Mouse (Mus musculus) spleen, adult 18-20 months (tissue): ENCODE data around the gene Gm973.
"Not testable (repeated sequence)": the region's sequence is repeated elsewhere in the genome, so short reads cannot be mapped to it uniquely, and the experiment has no call there.

Experiments used
- DNase-seq, 2 experiments: peaks; one replicate each; pipeline ENCODE4 v3.0.0; 2022; ENCODE audit warnings: mixed read lengths in 2 of 2

The Gm973 gene

DNA sequence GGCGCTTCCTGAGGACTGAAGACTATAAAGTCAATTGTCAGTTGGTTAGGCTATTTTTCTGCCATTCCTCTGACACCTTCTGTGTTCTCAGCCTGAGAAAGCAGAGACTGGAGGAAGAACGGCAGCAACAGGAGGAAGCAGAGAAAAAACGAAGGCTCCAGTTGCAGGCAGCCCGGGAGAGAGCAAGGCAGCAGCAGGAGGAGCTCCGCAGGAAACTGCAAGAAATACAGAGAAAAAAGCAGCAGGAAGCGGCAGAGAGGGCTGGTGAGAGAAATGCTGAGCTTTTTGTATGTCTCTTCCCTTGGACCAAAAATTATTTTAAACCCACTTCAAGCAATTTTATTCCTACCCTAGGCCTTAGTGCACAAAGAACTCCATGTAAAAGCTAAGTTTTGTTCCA lies 117.0 kb downstream of the Gm973 start:
- no peak for DNase-seq

GRCm38 (mm10) chr1:59636349-59636748 lies 120.3 kb downstream of the Gm973 start:
- no peak for DNase-seq

GRCm38 (mm10) chr1:59638371-59638770 lies 122.3 kb downstream of the Gm973 start:
- DNase-seq = no peak

DNA sequence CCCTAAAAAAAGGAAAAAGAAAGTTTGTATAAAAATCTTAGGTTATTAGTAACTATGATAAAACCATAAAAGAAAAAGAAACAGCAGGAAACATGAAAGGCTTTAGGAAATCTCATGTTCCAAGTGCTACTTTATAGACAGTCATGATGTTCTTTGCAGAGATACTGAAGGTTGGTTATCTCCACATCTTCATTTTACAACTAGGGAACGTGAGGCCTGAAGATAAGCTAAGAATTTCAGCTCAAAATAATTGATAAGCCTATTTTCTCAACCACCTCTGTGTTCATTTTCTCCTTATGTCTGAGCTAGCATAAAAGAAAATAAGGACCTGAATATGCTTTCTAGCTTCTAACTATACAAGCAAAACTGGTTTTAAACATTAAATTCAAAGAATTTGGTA lies 126.4 kb downstream of the Gm973 start:
- DNase-seq = no peak

GRCm38 (mm10) chr1:59646502-59646901 lies 130.4 kb downstream of the Gm973 start:
- DNase-seq = not testable (repeated sequence)

DNA sequence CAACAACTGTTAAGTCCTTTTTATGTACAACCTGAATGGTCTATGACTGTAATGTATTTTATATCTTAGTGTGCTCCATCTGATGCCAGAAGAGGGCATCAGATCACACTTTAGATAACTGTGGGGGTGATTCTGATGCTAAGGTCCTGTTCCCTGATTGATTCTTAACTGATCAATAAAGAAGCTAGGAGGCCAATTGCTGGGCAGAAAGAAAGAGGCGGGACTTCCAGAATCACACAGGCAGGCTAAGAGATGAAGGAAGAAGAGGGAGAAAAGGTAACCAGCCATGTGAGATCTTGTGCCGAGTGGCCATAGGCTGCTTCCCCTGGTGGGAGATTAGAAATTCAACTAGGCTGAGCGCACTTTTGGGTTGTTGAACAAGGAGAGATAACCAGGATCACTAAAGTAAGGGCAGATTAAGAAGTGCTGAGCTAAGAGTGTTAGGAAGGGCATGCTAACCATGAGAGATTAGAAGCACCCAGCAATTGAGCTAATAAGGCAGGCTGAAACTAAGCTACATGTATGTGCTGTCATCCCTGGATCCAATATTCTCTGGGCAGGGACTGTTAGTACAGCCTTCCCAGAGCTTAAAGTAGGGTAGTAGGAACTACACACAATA lies 135.2 kb downstream of the Gm973 start:
- DNase-seq = no peak

- DNase-seq = no peak
These were observed 137.3 kb downstream of the Gm973 start for GRCm38 (mm10) chr1:59653243-59653911.

DNA sequence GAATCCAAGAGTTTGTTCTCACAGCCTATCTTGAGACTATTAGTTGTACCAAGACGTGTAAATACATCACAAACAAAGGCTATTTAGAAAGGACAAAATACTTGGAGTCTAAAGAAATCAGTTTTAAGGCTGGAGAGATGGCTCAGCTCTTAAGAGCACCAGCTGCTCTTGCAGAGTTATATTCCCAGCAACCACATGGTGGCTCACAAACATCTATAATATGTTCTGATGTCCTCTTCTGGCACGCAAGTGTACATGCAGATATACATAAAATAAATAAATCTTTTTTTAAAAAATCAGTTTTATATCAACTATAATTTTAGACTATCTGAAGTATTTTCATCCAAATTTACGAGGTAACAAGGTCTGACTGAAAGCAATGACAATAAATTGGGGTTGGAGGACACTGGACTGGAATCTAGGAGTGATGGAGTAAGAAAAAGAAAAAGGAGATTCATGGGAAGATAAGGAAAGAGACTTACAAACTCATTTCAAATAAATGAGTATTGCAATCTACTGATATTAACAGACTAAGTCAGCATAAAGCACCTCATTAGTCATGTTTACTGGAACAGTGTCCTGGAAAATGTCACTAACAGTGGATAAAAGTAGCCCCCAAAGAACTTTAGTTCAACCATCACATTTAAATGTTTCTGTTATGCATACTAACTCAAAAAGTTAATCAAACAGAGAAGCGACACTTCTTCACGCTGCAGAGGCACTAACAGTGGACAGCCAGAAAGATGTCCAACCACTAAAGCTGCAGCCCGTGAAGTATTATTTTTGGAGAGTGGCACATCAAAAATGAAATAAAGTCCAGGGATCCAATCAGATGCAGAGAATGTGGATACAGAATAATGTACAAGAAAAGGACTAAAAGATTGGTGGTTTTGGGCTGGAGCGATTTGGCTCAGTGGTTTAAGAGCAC lies 140.4 kb downstream of the Gm973 start:
- no peak for DNase-seq

GRCm38 (mm10) chr1:59663456-59664135 lies 147.5 kb downstream of the Gm973 start:
- DNase-seq = no peak

DNA sequence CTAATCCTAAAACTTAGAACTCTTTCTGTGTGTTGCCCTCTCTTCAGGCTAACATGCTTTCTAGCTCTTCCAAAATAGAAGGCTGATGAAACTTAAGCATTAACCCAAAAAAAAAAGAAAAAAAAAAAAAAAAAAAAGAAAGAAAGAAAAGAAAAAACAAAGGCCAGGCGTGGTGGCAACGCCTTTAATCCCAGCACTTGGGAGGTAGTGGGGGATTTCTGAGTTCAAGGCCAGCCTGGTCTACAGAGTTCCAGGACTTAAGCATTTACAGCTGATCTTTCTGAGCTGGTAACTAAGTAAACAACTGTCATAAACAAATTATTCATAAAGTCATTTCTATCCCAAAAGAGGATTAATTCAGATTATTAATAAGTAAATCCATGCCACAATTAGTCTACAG lies 152.8 kb downstream of the Gm973 start:
- no peak for DNase-seq

GRCm38 (mm10) chr1:59669962-59670630 lies 154.0 kb downstream of the Gm973 start:
- DNase-seq = peak; percentile 27 to 36

DNA sequence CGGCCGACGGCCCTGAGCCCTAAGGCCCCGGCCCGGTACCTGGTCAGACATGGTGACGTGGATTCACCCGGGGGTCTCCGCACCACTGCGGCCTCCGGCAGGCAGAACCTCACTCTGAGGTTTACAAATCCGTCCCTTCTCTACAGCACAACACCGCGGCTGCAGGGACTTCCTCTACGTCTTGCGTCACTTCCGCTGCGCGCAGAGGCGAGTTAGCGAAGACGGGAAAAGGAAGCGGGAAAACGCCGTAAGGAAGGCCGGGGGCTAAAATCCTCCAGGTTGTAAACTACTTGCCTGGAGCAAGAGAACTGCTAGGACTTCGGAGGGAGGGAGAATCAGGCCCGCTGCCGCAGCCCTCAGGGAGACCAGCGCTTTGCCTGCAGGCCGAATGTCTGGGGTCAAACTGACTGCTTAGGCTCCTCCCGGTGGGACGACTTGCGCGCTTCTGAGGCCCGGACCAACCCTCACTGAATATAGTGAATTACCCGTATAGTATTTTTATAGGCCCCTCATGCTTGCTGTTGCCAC lies 154.6 kb downstream of the Gm973 start, which contains the start of gene Sumo1:
Gene Sumo1 (minus strand): TSS at position 194 of the 528 bp plus-strand sequence.
- DNase-seq = peak; percentile 67 to 79

GRCm38 (mm10) chr1:59673661-59674060 lies 157.6 kb downstream of the Gm973 start:
- DNase-seq = no peak

DNA sequence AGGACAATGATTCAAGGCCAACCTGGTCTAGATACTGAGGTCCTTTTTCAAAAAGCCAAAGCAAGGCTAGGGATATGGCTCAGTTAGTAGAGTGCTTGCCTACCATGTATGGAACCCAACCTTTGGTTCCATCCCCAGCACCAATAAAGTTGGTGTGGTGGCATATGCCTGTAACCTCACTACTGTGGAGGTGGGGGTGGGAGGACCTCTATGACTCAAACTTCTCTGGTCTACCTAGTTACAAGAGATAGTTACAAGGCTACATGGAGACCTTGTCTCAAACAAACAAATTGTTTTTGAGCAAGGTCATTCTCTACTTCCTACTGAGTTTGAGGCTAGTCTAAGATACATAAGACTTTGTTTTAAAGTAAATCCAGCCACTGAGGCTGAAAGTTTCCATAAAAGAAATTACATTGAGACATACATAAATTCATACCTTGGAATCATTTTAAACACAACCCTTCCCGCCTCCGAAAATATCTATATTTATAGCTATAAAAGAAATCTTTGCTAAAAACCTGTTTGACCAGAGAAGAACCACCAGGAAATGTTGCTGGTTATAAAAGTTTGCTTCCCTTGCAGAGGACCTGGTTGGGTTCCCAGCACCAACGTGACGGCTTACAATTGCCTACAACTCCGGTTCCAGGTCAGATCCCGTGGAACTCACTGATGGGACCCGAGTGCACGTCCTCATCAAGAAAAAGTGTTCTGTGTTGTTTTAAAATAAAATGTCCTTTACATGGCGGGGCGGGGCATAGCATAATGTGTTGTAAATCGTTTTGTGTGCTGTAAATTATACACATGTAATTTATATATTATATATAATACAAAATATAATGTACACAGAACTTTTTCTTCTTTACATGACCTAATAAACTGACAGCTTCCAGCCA lies 168.1 kb downstream of the Gm973 start:
- peak; percentile 10 to 36 for DNase-seq

- DNase-seq = peak; percentile 69 to 72
These were observed 169.0 kb downstream of the Gm973 start, which contains the start of gene Nop58 for GRCm38 (mm10) chr1:59684819-59685755. TSS of gene Nop58 (plus strand) at chr1:59684971.
